Mouse (Mus musculus): ENCODE data around the gene Kalrn. TPM values are rescaled to one million over a fixed set of nuclear protein-coding genes. Genes with fewer than 3 reads are reported as not detected.

Kalrn gene
- polyA plus RNA-seq, 1 experiment from 2014 or later, result 19.3 TPM

DNA sequence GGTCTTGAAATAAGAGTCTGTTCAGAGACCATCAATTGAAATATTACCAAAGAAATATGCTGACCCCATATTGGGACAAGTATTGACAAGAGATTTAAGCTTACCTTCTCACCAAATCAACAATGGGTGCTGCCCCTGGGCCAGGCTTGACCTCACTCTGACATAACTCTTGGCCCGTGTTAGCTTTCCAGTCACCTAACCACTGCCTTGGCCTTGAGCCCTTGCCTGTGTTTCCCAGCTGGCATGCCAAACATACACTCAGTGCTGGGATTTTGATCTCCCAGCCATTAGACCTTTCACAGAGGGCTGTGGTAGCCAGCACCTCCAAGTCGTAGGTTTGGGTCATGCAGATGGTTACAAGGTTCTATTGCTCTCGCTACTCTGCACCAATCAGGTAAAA is 308.7 kb downstream of the Kalrn start:
- H3K4me2 ChIP-seq, result no peak overlapping the region
- WGBS, result 87% methylated on average over 3 of the region's 3 CpGs

DNA sequence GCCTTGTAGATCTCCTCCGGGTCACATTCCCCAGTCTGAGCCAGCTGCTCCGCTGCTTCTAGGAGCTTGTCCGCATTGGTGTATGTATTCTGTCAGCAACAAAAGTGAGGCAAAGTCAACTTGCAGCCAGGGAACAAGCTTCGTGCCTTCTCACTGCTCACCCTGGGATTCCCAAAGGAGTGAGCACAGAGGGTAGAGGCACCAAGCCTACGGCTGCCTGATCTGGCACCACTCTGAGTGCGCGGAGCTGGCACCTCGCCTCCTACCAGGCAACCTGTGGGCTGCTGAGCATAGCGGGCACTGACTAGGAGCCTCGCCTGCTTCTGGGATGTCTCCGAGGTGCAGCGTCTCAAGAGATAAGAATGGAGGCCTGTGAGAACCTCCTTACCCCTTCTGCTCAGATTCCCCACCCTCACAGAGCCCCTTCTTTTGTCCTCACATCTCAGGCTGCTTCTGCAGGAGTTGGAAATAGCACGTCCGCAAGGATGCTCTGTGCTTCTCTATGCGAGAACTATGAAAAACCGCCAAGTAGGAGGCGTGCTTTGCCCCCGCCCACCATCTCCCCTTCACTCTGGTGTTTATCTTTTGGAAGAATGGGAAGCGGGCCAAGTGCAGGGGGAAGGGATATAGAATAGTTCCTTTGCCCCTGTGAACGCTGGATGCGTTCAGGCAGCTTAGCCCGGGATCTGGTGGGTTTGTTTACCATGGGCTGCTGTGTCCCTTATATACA is 310.4 kb downstream of the Kalrn start:
- H3K4me1 ChIP-seq, result peaks cover 10% of the 10 kb centered on the region
- WGBS, result 30% methylated on average over 22 of the region's 22 CpGs
- peak overlapping the region; percentile 2; the same call in 1 of the 2 replicates for H3K4me3 ChIP-seq (replicated peaks)
- H3K9me3 ChIP-seq, result no peaks in the 10 kb centered on the region
- H3K9ac ChIP-seq, result no peak overlapping the region
- ATAC-seq (ENCODE audit: insufficient read depth, low FRiP score, low read depth), result peak; percentile 56
- no peaks in the 10 kb centered on the region for H3K27me3 ChIP-seq (replicated peaks)
- H3K36me3 ChIP-seq, result no peaks in the 10 kb centered on the region
- H3K4me2 ChIP-seq, result peak overlapping the region; percentile 42
- H3K27ac ChIP-seq, result no peak overlapping the region

More for the DNA sequence above, 308.7 kb downstream of the Kalrn start:
- H3K27ac ChIP-seq, result no peak overlapping the region
- H3K27me3 ChIP-seq (replicated peaks), result no peaks in the 10 kb centered on the region
- H3K36me3 ChIP-seq, result no peaks in the 10 kb centered on the region
- peaks cover 10% of the 10 kb centered on the region for H3K4me1 ChIP-seq
- H3K9ac ChIP-seq, result no peak overlapping the region
- H3K9me3 ChIP-seq, result no peaks in the 10 kb centered on the region
- no peak overlapping the region for H3K4me3 ChIP-seq (replicated peaks)
- ATAC-seq (ENCODE audit: insufficient read depth, low FRiP score, low read depth), result no peak

DNA sequence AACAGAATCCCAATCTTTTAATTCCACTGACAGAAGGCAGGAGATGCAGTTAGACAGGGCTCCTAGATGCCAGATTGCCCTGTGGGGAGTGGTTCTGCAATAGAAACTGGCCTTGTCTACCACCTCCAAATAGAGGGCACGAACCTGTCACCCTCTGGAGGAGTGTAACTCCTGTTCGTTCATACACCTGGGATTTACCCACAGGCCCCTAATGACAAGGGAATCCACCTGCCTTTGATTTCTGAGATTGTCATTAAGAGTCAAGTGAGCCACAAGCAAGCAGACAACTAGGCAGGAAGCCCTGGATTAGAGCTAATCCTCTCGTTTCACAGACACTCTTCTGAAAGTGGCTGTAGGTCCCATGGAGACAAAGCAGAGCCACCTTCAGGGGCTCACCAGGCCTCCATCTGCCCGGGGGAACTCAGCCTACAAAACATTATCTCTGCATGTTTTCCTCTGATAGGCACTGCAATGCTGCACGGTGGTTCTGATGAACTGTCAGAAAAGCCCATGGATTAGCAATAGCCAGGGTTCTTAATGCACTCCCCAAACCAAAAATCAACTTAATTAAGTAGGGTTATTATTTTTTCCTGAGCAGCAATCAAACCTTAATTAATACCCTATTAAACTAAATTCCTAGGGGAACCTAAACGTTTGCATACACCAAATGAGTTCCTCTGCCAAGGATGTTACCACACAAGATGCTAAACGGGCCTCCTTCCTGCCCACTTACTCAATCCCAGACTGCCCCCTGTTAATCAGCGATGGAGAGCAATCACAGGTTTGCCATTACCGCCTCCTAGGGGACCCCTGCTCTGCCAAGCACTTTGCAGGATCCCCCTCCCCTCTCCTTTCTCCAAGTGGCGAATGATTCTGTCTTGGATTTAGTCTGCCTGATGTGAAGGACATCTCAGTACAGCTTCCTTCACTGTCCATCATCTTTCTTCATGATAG is 312.1 kb downstream of the Kalrn start:
- H3K36me3 ChIP-seq, result no peaks in the 10 kb centered on the region
- H3K27me3 ChIP-seq (replicated peaks), result no peaks in the 10 kb centered on the region
- no peak overlapping the region for H3K4me3 ChIP-seq (replicated peaks)
- 64% methylated on average over 10 of the region's 10 CpGs for WGBS
- no peak for ATAC-seq (ENCODE audit: insufficient read depth, low FRiP score, low read depth)
- H3K27ac ChIP-seq, result no peak overlapping the region
- H3K9ac ChIP-seq, result no peak overlapping the region
- peaks cover 10% of the 10 kb centered on the region for H3K4me1 ChIP-seq
- no peak overlapping the region for H3K4me2 ChIP-seq
- H3K9me3 ChIP-seq, result no peaks in the 10 kb centered on the region

DNA sequence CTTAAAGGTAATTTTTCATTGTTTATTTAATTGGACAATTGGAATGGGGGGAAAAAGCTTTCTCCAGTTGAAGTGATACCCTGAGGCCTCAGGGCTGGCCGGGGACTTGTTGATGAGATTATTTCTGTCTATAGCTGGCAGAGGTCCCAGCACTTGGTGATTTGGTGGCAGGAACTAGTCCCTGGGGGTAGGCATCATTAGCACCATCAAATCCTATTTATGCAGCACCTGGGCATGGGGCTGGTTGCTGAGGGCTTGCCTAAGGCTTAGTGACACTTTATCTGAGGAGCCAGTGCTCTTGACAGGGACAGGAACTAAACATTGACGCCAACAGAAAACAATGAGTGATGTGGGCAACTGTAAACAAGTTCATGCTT is 318.7 kb downstream of the Kalrn start:
- H3K4me3 ChIP-seq (replicated peaks), result no peak overlapping the region
- H3K27me3 ChIP-seq (replicated peaks), result no peaks in the 10 kb centered on the region
- 56% methylated on average over 2 of the region's 2 CpGs for WGBS
- H3K27ac ChIP-seq, result no peak overlapping the region
- no peaks in the 10 kb centered on the region for H3K9me3 ChIP-seq
- H3K4me1 ChIP-seq, result no peaks in the 10 kb centered on the region
- 0 out of 2 replicates have a peak, but pooled peaks cover 4% of the 10 kb centered on the region for H3K36me3 ChIP-seq
- no peak overlapping the region for H3K4me2 ChIP-seq
- ATAC-seq (ENCODE audit: insufficient read depth, low FRiP score, low read depth), result no peak
- H3K9ac ChIP-seq, result no peak overlapping the region

DNA sequence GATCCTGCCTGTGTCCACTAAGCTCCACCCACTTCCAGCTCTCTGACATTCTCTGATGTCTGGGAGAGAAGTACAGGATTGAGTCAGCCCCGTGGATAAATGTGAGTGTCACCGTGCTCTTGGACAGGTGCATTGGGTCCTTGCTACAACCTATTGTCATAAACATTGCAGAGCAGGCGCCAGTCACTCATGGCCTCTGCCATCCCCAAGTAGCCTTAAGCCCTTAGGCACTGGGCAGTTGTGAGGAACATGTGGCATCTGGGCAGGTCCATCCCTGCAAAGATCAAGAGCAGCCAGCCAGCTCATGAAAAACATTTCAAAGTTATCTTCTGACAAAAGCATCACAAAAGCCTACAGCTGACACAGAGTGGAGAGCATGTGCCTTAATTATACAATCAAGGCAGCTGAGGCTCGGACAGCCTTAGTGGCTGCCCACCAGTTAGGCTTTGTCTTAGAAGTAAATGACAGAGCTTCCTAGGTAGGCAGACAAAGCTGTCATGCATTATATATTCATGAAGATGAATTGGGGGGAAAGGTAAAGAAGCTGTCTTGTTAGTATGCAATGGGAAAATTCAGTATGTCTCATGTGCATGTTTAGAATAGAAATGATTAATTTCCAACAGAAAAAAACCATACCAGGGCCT is 319.2 kb downstream of the Kalrn start:
- 69% methylated on average over 4 of the region's 4 CpGs for WGBS
- H3K36me3 ChIP-seq, result 0 out of 2 replicates have a peak, but pooled peaks cover 4% of the 10 kb centered on the region
- no peak overlapping the region for H3K4me3 ChIP-seq (replicated peaks)
- no peaks in the 10 kb centered on the region for H3K27me3 ChIP-seq (replicated peaks)
- H3K4me1 ChIP-seq, result no peaks in the 10 kb centered on the region
- H3K9me3 ChIP-seq, result no peaks in the 10 kb centered on the region
- no peak overlapping the region for H3K4me2 ChIP-seq
- no peak for ATAC-seq (ENCODE audit: insufficient read depth, low FRiP score, low read depth)
- no peak overlapping the region for H3K27ac ChIP-seq
- H3K9ac ChIP-seq, result no peak overlapping the region

DNA sequence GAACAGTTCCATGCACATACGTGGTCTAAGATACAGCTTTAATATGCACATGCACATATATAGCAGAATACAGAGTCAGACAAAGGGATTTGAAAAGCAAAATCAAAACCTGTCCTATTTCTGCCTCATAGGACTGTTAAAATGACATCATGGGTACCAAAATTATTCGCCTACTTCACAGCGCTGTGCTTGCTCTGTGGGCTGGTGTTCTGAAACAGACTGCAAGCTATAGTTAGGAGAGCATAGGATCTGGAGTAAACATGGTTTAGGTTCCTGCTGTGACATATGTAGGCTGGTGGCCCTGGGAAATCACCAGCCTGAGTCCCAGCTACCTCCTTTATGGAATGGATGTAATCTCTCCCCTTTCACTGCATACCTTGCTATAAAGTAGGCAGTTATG is 320.7 kb downstream of the Kalrn start:
- Histone ChIP-seq H3K27ac (no peak overlapping the region), H3K4me1 (no peaks in the 10 kb centered on the region), H3K4me3 (replicated peaks) (no peak overlapping the region), H3K4me2 (no peak overlapping the region), H3K36me3 (0 out of 2 replicates have a peak, but pooled peaks cover 4% of the 10 kb centered on the region), H3K27me3 (replicated peaks) (no peaks in the 10 kb centered on the region), H3K9me3 (no peaks in the 10 kb centered on the region), H3K9ac (no peak overlapping the region)
- no peak for ATAC-seq (ENCODE audit: insufficient read depth, low FRiP score, low read depth)
- WGBS, result 91% methylated on average over 3 of the region's 3 CpGs

DNA sequence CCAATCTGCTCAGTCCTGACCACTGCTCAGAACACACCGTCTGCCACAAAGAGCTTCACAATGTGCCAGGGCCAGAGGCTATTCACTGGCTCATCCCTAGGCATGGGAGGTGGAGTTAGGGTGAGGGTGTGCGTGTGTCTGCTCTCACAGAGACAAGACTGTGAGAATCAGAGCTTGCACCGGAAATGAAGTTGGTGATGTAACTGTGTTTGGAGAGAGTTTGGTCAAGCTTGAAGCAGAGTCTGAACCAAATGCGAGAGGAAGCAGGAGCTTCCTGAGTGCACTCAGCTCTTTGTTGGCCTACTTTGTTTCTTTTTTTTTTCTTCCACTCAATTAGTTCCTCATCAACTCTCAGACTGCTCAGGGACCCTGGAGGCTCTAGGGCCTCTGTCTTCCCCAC is 325.1 kb downstream of the Kalrn start:
- no peak overlapping the region for H3K27ac ChIP-seq
- H3K36me3 ChIP-seq, result 0 out of 2 replicates have a peak, but pooled peaks cover 4% of the 10 kb centered on the region
- no peak overlapping the region for H3K9ac ChIP-seq
- WGBS, result 69% methylated on average over 4 of the region's 4 CpGs
- no peak for ATAC-seq (ENCODE audit: insufficient read depth, low FRiP score, low read depth)
- no peaks in the 10 kb centered on the region for H3K4me1 ChIP-seq
- H3K9me3 ChIP-seq, result no peaks in the 10 kb centered on the region
- no peaks in the 10 kb centered on the region for H3K27me3 ChIP-seq (replicated peaks)
- no peak overlapping the region for H3K4me2 ChIP-seq
- H3K4me3 ChIP-seq (replicated peaks), result no peak overlapping the region

DNA sequence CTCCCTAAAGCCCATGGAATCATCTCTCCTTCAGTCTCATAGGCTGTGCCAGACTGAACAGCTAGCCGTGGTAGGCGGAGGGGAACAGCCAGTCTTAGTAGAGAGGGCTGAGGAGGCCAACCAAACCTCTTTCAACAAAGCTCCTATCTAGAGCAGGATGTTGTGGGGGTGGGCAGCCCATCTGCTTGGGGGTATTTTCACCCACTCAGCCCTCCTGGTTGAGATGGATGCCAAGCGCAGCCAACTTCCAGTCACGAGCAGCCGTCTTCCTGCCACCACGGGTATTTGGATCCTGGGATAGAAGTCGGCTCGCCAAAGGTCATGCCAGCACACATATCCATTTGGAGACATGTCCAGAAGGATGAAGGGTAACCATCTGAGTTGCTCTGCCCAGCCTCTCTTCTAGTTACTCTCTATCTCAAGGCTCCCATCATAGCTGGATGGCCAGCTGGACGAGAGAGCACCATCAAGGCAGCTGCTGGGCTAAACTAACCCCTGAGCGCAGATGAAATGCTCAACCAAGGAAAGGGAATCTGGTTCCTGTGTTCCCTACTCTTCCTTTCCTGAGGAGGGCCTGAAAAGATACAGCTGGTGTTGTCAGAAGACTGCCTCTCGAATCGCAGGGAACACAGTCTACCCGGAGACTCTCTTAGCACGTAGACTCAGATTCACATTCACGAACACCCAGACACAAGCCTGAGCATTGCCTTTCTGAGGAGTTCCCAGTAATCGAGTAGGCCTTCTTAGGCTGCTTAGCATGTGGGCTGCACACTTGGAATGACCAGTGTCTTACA is 331.2 kb downstream of the Kalrn start:
- no peak overlapping the region for H3K4me2 ChIP-seq
- H3K4me3 ChIP-seq (replicated peaks), result no peak overlapping the region
- no peak overlapping the region; the same call in 1 of the 2 replicates for H3K27ac ChIP-seq
- no peak overlapping the region for H3K9ac ChIP-seq
- H3K9me3 ChIP-seq, result no peaks in the 10 kb centered on the region
- WGBS, result 75% methylated on average over 16 of the region's 16 CpGs
- no peaks in the 10 kb centered on the region for H3K36me3 ChIP-seq
- no peaks in the 10 kb centered on the region for H3K27me3 ChIP-seq (replicated peaks)
- peak; percentile 35; the same call in 1 of the 2 replicates for ATAC-seq (ENCODE audit: insufficient read depth, low FRiP score, low read depth)
- H3K4me1 ChIP-seq, result no peaks in the 10 kb centered on the region

DNA sequence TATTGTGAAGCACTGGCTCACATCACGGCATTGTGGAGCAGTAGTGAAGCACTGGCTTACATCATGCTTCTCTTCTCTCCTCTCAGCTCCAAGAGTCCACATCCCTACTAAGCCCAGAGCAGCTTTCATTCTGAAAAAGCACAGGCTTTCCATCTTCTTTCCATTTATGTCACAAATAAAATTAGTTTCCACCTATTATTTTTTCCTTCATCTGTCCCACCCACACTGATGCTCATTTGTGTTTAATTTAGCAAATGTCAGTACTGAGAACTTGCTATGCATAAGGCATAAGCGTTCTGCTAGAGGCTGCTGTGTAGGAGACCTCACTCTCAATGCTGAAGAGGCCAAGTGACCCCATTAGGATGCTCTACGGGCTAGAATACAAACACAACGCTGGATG is 333.7 kb downstream of the Kalrn start:
- Histone ChIP-seq H3K4me3 (replicated peaks) (no peak overlapping the region), H3K36me3 (no peaks in the 10 kb centered on the region), H3K9ac (no peak overlapping the region), H3K27me3 (replicated peaks) (no peaks in the 10 kb centered on the region), H3K4me1 (no peaks in the 10 kb centered on the region), H3K9me3 (no peaks in the 10 kb centered on the region), H3K4me2 (no peak overlapping the region), H3K27ac (no peak overlapping the region)
- no peak for ATAC-seq (ENCODE audit: insufficient read depth, low FRiP score, low read depth)
- WGBS, result 77% methylated on average over 4 of the region's 4 CpGs

DNA sequence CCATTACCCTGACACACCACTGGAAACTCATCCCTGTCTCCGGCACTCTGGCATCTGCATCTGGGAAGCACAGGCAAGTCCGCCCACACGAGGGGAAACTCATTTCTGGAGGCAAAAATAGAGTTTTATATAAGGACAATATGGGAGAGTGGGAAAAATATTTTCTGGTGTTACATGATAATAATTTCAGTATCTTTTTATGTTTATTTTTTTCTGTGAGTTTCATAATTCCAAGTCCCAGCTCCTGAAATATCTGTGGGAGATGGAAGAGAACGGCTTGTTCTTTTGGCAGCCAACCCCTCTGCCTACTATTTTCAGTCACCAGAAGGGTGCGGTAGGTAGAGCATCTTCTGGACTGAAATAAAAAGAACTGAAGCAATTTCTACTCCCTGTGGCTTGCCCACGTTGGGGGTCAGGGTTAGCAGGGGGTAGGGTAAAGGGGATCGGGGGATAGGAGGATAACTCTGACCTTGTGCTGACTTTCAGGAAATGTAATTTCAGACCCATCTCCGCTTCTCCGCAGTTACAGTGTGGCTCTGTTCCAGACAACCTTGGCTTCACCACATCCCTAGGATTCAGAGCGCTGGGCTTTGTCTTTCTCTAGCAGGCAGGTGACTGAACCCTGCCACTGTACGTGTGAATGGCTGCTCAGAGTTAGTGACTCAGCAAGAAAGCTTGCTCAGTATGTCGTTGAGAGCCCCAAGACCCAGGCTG is 336.3 kb downstream of the Kalrn start:
- Histone ChIP-seq H3K27me3 (replicated peaks) (no peaks in the 10 kb centered on the region), H3K4me3 (replicated peaks) (no peak overlapping the region), H3K4me1 (no peaks in the 10 kb centered on the region), H3K9me3 (no peaks in the 10 kb centered on the region), H3K27ac (no peak overlapping the region), H3K36me3 (no peaks in the 10 kb centered on the region), H3K9ac (no peak overlapping the region), H3K4me2 (no peak overlapping the region)
- ATAC-seq (ENCODE audit: insufficient read depth, low FRiP score, low read depth), result no peak
- WGBS, result 70% methylated on average over 12 of the region's 12 CpGs

DNA sequence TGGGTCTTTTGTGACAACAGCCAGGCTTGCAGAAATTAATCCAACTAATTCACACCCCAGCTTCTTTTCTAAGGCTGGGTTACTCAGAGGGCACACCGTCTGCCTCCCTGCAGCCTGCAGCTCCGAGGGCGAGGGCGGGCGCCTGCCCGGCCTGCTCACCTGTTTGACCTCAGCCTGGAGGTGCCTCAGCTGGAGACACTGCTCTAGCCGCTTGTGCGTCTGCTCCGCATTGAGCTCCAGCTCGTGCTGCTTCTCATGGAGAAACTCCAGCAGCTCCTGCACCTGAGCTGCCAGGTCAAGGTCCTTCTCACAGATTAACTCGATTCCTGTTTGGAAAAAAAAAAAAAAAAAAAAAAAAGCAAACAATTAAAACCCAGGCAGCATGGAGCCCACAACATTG is 338.2 kb downstream of the Kalrn start:
- no peak for ATAC-seq (ENCODE audit: insufficient read depth, low FRiP score, low read depth)
- Histone ChIP-seq H3K9me3 (no peaks in the 10 kb centered on the region), H3K4me3 (replicated peaks) (no peak overlapping the region), H3K36me3 (no peaks in the 10 kb centered on the region), H3K27ac (no peak overlapping the region), H3K9ac (no peak overlapping the region), H3K27me3 (replicated peaks) (no peaks in the 10 kb centered on the region), H3K4me1 (no peaks in the 10 kb centered on the region), H3K4me2 (no peak overlapping the region)
- 66% methylated on average over 11 of the region's 11 CpGs for WGBS

Data from stomach, embryonic 15.5 days (tissue).